Mouse (Mus musculus) bone marrow, adult 2 months (tissue): ENCODE results near the gene Kcnj8.
"Not testable (repeated sequence)": the region's sequence is repeated elsewhere in the genome, so short reads cannot be mapped to it uniquely, and the experiment has no call there.

Experiments used
- CTCF ChIP-seq: fragments of 200-500 bp; IDR thresholded peaks from 2 replicates; pipeline ENCODE4 v1.5.1; 2011; ENCODE audit warnings: low read length, control low read depth; ENCODE audit not compliant: control insufficient read depth, insufficient read depth
- POLR2A ChIP-seq: fragments of 200-500 bp; IDR thresholded peaks from 2 replicates; pipeline ENCODE4 v1.6.1; 2011; ENCODE audit warnings: low read depth, mild to moderate bottlenecking, control low read depth, low read length, borderline replicate concordance; ENCODE audit not compliant: control insufficient read depth

DNA sequence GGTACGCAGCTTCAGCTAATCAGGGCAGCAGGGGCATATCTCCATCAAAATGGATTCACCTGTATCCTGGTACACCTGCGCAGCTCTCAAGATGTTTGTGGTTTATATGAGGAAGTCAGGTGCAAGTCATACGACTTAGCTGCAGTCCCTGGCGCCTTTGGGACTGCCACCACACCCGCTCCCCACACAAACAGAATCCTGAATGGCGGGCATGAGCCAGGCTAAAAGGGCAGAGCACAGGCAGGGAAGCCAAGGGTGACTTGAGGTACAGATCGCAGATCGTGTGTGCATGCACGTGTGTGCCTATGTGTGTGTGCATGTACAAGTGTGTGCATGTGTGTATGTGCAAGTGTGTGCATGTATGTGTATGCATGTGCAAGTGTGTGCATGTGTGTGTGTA is 56.0 kb downstream of the Kcnj8 start:
- TF ChIP-seq CTCF, POLR2A: not testable (repeated sequence)
